Mouse (Mus musculus): ENCODE measurements around the gene Mbd3.
A peak's percentile ranks its signal among the peaks of the same experiment; 100 is the strongest.

Mbd3 gene

GRCm38 (mm10) chr10:80396822-80397523 lies 2.4 kb downstream of the Mbd3 start:
- no peak for DNase-seq (ENCODE audit: low read depth)

- DNase-seq (ENCODE audit: low read depth): no peak
Measured at GRCm38 (mm10) chr10:80395025-80395627, 4.2 kb downstream of the Mbd3 start.

GRCm38 (mm10) chr10:80392687-80393086 lies 6.7 kb downstream of the Mbd3 start:
- no peak for DNase-seq (ENCODE audit: low read depth)

- DNase-seq (ENCODE audit: low read depth): no peak
Measured at GRCm38 (mm10) chr10:80390697-80391096, 8.7 kb downstream of the Mbd3 start.

DNA sequence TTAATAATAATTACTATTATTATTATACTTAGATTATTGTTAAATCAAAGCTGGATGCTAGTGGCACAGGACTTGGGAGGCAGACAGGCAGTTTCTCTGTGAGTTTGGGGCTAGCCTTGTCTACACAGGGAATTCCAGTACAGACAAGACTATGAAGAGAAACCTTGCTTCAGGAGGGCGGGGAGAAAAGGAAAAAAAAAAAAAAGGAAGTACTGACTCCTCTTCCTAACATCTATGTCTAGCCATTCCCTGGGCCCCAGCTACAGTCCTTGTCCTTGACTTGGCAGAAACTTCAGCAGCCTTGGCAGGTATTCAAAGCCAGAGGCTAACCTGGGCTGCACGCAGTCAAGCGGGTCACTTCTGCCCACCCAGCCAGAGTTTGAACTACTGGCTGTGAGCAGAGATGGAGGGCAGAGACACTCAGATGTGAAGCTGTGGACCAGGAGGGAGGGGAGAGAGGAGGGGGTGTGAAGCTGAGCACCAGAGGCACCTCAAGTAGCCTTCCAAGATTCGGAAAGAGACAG lies 10.1 kb downstream of the Mbd3 start:
- DNase-seq (ENCODE audit: low read depth): no peak

DNA sequence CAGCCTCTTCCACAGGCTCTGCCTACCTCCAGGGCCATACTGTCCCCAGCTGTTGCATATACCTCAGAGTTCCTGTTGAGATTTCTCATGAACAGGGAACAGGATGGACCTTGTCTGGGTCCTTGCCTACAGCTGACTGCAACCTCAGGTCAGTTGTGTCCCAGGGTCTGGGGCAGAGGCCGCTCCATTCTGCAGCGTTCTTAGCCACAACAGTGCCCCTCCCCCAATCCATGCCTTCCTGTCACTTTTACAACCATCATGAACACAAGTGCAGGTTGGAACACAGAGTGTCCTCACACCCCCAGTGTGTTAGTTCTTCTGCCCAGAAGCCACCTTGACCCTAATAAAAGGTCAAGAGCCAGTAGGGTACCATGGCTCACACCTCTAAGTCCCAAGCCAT lies 10.6 kb downstream of the Mbd3 start:
- DNase-seq (ENCODE audit: low read depth): no peak

DNA sequence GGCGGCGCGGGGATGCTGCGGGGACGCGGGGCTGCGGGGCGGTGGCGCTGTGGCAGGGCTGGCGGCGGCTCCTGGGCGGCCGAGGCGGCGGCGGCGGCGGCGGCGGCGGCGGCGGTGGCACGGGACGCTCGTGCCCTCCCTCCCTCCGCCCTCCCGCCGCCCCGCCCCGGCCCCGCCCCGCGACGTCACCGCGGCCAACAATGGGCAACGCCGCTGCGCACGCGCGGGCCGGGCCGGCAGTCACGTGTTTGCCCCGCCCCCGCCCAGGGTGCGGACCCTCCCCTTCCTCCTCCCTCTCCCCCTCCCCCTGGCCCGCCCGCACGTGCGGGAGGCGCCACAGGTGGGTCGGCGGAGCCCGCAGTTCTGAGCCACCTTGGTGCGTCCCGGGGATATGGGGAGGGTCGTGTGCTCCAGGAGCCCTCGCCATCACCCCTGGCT lies 11.8 kb downstream of the Mbd3 start, which contains the start of gene Mex3d:
Gene Mex3d (minus strand): TSS at position 138 of the 438 bp plus-strand sequence.
- peak; percentile 83 for DNase-seq (ENCODE audit: low read depth)

- DNase-seq (ENCODE audit: low read depth): no peak
Measured at GRCm38 (mm10) chr10:80386735-80387471, 12.4 kb downstream of the Mbd3 start.

- DNase-seq (ENCODE audit: low read depth): no peak
Measured at GRCm38 (mm10) chr10:80385811-80386734, 13.3 kb downstream of the Mbd3 start.

GRCm38 (mm10) chr10:80385310-80385709 lies 14.0 kb downstream of the Mbd3 start:
- DNase-seq (ENCODE audit: low read depth): no peak

DNA sequence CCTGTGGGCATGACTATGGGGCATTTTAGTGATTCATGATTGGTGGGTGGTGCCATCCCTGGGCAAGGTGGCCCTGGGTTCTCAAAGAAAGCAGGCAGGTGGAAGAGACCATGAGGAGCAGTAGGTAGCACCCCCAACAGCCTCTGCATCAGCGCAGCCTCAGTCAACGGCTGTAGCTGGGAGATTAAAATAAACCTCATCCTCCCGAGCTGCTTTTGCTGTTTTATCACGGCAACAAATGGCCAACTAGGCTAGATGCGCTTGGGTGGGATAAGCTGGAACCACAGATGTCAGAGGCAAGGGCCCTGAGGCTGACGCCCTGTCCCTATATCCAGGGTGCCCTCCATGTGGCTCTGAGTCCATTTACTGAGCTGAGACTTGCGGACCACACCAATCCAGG lies 14.6 kb downstream of the Mbd3 start:
- no peak for DNase-seq (ENCODE audit: low read depth)

GRCm38 (mm10) chr10:80384115-80384639 lies 15.2 kb downstream of the Mbd3 start:
- no peak for DNase-seq (ENCODE audit: low read depth)

DNA sequence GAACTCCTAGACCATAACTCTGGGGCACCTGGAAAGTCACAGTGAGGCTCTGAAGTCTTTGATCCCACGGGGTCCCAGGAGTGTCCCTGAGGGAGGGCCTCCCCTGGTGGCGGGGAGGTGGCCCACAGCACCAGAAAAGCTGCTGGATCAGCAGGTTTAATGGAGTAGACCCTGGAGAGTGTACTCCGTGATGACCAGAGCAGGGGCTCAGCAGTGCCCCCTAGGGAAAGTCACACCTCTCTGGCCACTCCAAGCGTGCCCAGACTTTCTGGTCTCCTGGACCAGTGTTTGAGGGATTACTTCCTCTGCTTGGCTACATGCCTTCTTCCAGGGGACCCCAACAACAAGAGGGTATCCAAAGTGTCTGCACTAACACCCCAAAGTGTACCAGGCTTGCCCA lies 15.9 kb downstream of the Mbd3 start:
- DNase-seq (ENCODE audit: low read depth): no peak

- no peak for DNase-seq (ENCODE audit: low read depth)
Measured at GRCm38 (mm10) chr10:80382641-80383365, 16.5 kb downstream of the Mbd3 start.

GRCm38 (mm10) chr10:80377716-80378115 lies 21.6 kb downstream of the Mbd3 start:
- no peak for DNase-seq (ENCODE audit: low read depth)

DNA sequence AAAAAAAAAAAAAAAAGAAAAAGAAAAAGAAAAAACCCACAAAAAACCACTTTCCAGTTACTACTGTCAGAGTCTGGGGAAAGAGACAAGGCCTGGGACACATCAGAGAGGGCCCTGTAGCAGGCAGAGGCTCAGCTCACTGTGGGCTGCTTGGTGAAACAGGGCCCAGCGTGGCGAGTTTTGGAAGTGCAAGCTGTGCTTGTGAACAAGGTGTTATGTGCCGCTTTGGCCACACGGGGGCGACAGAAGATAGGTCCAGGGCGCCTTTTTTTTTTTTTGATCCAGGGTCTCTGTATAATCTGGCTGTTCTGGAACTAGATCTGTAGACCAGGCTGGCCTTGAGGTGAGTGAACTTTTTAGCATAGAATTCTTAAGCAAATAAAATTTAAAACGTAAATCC lies 23.2 kb downstream of the Mbd3 start:
- peak; percentile 93 for DNase-seq (ENCODE audit: low read depth)

GRCm38 (mm10) chr10:80374063-80374462 lies 25.3 kb downstream of the Mbd3 start:
- peak; percentile 85 for DNase-seq (ENCODE audit: low read depth)

GRCm38 (mm10) chr10:80372706-80373105 lies 26.6 kb downstream of the Mbd3 start:
- no peak for DNase-seq (ENCODE audit: low read depth)

- no peak for DNase-seq (ENCODE audit: low read depth)
Measured at GRCm38 (mm10) chr10:80371983-80372382, 27.4 kb downstream of the Mbd3 start.

GRCm38 (mm10) chr10:80371411-80371966 lies 27.9 kb downstream of the Mbd3 start:
- DNase-seq (ENCODE audit: low read depth): peak; percentile 51

Data from 416B (cell line).